Mouse (Mus musculus) embryonic fibroblast, embryonic 13.5 days (primary cell): ENCODE measurements at regions not wholly inside any gene's neighbourhood (a gene's known extent, or its start where the extent isn't known, plus 50 kb on each side); places are given as distances from the start of the nearest gene placed in this dataset.

ENCODE experiments used
- H3K27ac ChIP-seq: 2 replicates; pipeline ENCODE4 v1.5.1; 2012; ENCODE audit warnings: low read length, control low read depth, inconsistent platforms; ENCODE audit not compliant: insufficient read depth
- H3K4me1 ChIP-seq: 2 replicates; pipeline ENCODE4 v1.6.1; 2011; ENCODE audit warnings: low read length; ENCODE audit not compliant: control insufficient read depth, insufficient read depth
- H3K4me3 ChIP-seq: 2 replicates; pipeline ENCODE4 v1.5.1; 2011; ENCODE audit warnings: mild to moderate bottlenecking, control low read depth, low read length; ENCODE audit not compliant: insufficient read depth
- CTCF ChIP-seq: IDR thresholded peaks from 2 replicates; pipeline ENCODE4 v1.5.1; 2011; ENCODE audit warnings: mild to moderate bottlenecking, control low read depth, low read length, moderate library complexity, borderline replicate concordance; ENCODE audit not compliant: insufficient read depth
- POLR2A ChIP-seq: IDR thresholded peaks from 2 replicates; pipeline ENCODE4 v1.6.1; 2011; ENCODE audit warnings: low read depth, mild to moderate bottlenecking, control low read depth, low read length, moderate library complexity

DNA sequence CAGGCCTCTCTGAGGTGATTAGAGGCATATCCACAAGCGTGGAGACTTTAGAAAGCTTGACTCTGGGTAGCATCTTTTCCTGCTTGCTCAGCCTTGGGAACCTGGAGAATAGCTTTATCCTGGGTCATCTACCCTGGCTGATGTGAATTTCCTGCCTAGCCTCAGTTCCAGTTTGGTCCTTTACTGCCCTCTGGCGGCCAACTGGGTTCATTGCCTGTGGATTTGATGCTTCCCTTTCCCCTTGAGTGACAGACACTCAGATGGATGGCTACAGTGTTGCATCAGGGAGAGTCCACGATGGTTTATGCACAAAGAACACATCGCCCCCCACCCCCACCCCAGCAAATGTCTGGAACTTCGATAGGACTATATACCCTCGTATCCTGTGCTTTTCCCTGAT is 364.1 kb upstream of the Trpc7 start:
- no peak overlapping the region for H3K27ac ChIP-seq
- H3K4me1 ChIP-seq, result no peaks in the 10 kb centered on the region
- TF ChIP-seq POLR2A (no peak), CTCF (peak; percentile 76)
- no peak overlapping the region for H3K4me3 ChIP-seq

DNA sequence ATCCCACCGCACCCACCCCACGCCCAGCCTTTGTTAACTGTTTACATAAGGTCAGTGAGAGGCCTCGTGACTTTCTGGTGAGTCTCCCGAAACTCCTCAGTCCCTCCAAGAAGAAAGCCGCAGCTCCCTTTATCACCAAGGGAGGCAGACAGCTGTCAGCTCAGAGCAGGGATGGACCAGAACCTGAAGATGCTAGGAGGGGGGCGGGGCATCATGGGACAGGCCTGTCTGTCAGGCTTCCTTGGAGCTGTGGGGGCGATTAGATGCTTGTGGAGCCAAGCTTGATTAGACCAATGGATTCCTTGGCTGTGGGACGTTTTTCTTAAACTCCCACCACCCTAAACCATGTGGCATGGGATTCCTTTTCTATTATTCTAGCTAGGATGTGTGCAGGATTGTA is 363.7 kb upstream of the Trpc7 start:
- Histone ChIP-seq H3K4me3 (no peak overlapping the region), H3K27ac (no peak overlapping the region), H3K4me1 (no peaks in the 10 kb centered on the region)
- TF ChIP-seq POLR2A (no peak), CTCF (no peak)

DNA sequence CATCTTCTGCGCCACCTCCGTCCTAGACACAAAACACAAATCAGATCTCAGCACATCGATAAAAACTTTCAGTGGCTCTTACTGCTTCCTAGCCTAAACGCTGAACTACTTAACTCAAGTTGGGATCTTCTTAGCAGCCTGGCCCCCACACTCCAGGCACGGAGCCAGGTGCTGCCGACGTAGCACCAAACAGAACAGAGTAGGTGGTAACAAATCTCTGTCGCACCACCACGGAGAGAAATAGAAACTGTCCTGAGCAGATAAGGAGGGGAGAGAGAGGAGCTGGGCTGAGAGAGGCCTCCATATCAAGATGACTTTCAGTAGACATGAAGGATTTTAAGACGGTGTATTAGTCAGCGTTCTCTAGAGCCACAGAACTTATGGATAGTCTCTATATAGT is 360.1 kb upstream of the Trpc7 start:
- Histone ChIP-seq H3K4me3 (no peak overlapping the region), H3K4me1 (no peaks in the 10 kb centered on the region), H3K27ac (no peak overlapping the region)
- TF ChIP-seq POLR2A (no peak), CTCF (no peak)

DNA sequence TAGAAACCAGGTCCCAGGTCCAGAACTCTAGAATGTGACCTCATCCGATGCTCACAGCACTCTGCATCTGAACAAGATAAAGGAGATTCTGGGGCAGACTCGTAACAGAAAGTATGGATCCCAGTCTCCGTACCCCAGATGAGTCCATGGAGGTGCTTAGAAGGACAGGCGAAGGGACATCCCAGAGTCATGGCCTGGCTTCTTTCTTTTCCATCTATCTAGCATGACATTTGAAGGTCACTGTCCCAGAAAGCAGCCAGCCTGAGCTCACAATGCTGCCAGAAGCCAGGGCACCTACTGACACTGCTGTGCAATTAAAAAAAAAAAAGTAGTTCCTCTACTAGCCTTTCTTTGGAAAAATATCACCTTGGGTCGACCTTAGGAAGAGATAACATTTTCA is 354.1 kb upstream of the Trpc7 start:
- no peak overlapping the region for H3K4me3 ChIP-seq
- no peaks in the 10 kb centered on the region for H3K4me1 ChIP-seq
- TF ChIP-seq CTCF (no peak), POLR2A (no peak)
- no peak overlapping the region for H3K27ac ChIP-seq

DNA sequence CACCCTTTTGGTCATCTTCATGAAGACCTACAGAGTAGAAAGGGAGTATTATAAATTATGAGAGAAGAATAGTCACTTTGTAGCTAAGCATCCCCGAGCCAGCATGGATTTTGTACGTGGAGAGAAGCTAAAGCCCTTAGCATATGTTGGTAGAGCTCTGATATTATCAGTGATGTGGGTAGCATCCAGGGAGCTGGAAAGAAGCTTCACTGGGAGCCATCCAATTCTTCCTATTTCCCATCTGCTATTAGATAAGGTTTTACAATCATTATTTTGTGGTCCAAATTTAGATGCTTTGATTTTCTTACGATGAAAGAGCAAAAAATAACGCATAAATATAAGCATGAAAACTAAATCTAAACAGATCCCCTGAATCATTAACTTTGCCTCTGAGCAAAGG is 353.6 kb upstream of the Trpc7 start:
- TF ChIP-seq CTCF, result no peak
- TF ChIP-seq POLR2A, result no peak
- H3K4me1 ChIP-seq, result no peaks in the 10 kb centered on the region
- H3K27ac ChIP-seq, result no peak overlapping the region
- H3K4me3 ChIP-seq, result no peak overlapping the region

DNA sequence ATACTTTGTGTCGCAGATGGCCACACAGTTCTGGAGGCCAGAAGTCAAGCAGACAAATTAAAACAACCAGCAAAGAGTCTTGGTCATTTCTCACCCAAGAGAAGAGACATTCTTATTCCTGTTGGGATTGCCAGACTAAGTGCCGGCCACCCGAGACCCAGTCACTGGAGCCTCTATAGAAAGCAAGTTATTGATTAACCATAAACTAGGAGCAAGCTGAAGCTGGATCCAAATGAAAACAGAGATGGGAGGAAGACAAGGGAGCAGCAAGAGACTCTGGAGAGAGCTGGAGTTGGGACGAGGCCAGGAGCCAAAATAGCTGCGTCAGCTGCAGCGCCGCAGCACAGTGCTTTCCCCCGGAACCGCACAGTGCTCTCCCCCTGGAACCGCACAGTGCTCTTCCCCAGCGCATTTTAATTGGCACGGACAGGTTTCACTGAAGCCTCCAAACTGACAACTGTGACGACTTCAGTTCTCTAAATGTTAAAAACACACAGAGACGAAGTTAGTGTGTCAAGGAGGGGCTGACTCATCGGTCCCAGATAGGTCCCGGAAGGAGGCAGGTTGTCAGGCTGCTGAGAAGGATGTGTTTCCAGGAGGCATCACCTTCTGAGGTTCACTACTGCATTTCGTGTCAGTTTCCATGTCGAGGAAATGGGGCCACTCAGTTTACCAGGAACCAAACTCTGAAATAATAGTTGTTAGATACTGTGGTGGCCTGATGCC is 350.6 kb upstream of the Trpc7 start:
- Histone ChIP-seq H3K27ac (no peak overlapping the region), H3K4me1 (no peaks in the 10 kb centered on the region), H3K4me3 (no peak overlapping the region)
- TF ChIP-seq POLR2A, result no peak

DNA sequence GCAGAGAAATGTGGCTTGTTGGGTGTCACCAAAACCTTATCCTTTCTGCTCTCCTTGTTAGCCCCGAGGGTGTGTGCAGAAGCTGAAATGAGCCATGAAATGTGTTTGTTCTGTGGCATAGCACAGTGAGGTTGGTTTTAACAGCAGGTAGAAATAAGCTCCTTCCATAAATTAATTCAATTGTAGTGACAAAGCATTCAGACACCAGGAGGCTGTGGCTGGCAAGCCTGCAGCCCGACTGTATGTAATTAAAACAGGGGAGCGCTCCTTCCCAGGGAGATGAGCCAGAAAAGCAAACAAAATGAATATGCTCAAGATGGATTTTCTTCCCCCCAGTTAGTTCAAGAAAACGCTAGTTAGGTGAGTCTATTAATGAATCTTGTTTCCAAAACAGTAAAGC is 341.1 kb upstream of the Trpc7 start:
- no peak for TF ChIP-seq CTCF
- no peak for TF ChIP-seq POLR2A
- H3K4me1 ChIP-seq, result no peaks in the 10 kb centered on the region
- no peak overlapping the region for H3K4me3 ChIP-seq
- H3K27ac ChIP-seq, result no peak overlapping the region

DNA sequence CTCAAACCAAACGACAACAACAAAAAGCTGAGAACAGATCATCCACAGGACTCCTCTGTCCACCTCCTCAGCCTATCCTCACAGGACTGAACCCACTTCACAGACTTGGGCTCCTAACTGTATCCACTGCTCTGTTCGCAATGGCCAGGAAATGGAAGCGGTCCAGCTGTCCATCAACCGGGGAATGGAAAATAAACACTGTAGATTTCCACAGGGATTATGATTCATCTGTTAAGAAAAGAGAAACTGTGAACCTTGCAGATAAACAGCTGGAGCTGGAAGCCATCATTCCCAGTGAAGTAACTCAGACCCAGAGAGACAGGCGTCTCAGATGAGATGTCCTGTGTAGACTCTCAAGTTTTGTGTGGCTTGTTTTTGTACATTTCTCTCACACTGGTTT is 340.4 kb upstream of the Trpc7 start:
- no peak overlapping the region for H3K27ac ChIP-seq
- no peak for TF ChIP-seq POLR2A
- no peak for TF ChIP-seq CTCF
- H3K4me3 ChIP-seq, result no peak overlapping the region
- no peaks in the 10 kb centered on the region for H3K4me1 ChIP-seq

DNA sequence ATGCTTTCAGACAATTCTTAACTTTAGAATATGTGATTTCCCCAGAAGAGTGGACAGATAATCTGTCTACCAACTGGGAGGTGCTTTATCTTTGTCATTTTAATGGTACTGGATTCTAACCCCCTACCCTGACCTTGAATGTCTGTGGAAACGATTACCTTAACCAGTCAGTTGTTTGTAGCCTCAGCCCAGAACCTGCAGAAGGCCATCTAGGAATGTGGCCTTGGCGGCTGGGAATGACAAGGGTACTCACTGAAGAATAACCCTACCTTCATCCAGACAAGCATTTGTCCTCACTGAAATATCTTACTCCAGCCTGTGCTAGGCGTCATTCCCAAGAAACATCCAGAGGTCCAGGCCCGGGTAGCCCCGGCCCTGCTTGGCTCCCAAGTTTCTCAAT is 337.1 kb upstream of the Trpc7 start:
- Histone ChIP-seq H3K27ac (no peak overlapping the region), H3K4me1 (no peaks in the 10 kb centered on the region), H3K4me3 (no peak overlapping the region)
- no peak for TF ChIP-seq POLR2A
- no peak for TF ChIP-seq CTCF

DNA sequence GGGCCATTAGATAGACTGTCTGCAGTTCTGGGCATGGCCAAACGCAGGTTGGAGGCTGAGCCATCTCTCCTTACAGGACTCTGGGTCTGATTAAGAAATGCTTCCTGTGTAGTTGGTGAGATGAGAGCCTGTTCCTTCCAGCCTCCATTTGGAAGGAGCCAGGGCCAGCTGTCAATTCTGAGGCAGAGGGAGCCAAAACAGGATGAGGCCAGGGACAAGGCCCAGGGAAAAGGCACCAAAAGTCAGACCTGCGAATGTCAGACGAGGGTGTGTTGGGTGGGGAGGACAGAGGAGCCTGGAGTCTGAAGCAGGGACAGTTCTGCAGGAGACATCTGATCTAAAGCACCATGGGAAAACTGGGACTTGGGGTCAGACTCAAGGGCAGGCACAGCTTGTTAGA is 335.9 kb upstream of the Trpc7 start:
- TF ChIP-seq POLR2A, result no peak
- TF ChIP-seq CTCF, result no peak
- H3K27ac ChIP-seq, result no peak overlapping the region

DNA sequence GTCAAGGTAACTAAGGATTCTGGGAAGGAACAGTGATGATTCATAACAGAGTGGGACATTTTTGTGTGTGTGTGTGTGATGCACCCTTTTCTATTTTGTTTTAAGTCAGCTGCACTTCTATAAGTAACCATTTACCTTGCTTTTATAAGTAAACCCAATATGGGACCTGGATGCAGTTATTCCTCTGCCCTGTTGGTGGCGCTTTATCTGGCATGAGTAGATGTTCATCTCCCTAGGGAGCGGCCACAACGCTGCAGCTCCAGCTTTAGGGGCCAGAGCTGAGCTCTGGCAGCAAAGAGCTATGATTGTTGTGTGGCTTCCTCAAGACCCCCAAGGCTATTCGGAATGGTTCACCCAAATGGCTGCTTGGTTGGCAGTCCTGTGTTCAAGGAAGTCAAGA is 334.5 kb upstream of the Trpc7 start:
- H3K4me1 ChIP-seq, result no peaks in the 10 kb centered on the region
- no peak for TF ChIP-seq CTCF
- no peak overlapping the region for H3K27ac ChIP-seq
- H3K4me3 ChIP-seq, result no peak overlapping the region

More for the DNA sequence above, 335.9 kb upstream of the Trpc7 start:
- no peak overlapping the region for H3K4me3 ChIP-seq
- H3K4me1 ChIP-seq, result no peaks in the 10 kb centered on the region
